Mouse (Mus musculus): ENCODE measurements around the gene Yjefn3.

GRCm38 (mm10) chr8:69900895-69901451 lies 1.5 kb downstream of the Yjefn3 start:
- TF ChIP-seq CTCF (IDR thresholded peaks at IDR 0.05; ENCODE audit: low read depth) = no peak
- no peak for TF ChIP-seq EP300 (IDR thresholded peaks at IDR 0.05; ENCODE audit: low read depth)
